Mouse (Mus musculus) cerebellum, postnatal 14 days (tissue): ENCODE data around the gene Evi5l.

ENCODE experiments used
- DNase-seq, 2 experiments: peaks; one replicate each; pipeline ENCODE4 v3.0.0; 2021; ENCODE audit warnings: mixed read lengths in 2 of 2

Gene Evi5l

DNA sequence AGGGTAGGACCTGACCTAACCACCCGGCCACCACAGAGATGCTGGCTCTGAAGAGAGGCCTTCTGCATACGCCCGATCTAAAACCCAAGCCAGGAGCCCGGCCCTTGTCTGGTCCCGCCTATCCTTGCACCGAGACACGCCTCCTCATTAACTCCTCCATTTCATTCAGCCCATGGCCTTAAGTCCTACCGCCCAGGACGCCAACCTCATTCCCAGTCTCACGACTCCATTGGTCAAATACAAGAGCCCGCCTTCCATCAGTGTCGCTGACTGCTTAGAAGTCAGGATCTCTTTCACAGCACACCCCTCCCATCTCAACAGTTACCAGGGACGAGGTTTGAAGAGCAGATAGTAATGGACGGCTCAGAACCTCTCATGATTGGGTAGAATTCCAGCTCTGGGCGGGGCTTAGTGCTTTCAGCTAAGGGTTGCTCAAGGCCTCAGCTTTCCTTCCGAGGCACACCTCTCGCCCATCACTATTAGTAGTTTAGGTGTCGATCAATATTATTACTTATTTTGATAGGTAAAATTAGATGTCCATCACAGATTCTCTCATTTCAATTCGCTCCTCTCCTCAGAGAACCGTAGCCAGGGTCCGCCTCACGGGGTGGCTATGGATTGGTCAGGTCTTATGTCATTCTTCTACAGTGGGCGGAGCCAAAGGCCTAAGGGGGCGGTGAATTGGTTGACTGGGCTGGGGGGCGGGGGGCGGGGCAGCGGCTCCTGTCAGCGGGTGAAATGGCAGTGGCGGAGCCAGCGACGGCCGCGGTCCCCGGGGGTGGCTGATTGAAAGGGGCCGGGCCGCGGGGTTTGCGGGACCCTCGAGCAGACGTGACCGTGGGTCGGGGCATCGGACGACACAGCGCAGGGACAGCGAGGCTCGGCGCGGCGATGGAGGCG lies at the start of gene Evi5l:
Gene Evi5l (plus strand): TSS at position 716 of the 900 bp plus-strand sequence.
- DNase-seq, result peak; percentile 99 to 100

DNA sequence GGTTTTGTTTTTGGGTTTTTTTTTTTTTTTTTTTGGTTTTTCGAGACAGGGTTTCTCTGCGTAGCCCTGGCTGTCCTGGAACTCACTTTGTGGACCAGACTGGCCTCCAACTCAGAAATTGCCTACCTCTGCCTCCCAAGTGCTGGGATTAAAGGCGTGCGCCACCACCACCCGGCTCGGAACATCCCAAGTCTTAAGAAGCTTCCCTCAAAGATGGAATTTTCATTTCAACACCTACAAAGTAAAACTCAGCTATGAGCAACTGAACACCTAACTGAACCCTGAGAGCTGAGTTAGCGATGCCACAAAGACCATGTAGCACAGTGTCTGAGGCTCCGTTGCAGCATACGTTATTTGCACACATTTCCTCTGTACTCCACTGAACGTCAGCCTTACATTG lies 32.6 kb upstream of the Evi5l start, which contains the start of gene Cd209g:
Gene Cd209g (plus strand): TSS at position 301 of the 400 bp plus-strand sequence.
- no peak for DNase-seq

- DNase-seq, result peak; percentile 83 to 88
Measured at GRCm38 (mm10) chr8:4139660-4140646, 26.4 kb upstream of the Evi5l start.

DNA sequence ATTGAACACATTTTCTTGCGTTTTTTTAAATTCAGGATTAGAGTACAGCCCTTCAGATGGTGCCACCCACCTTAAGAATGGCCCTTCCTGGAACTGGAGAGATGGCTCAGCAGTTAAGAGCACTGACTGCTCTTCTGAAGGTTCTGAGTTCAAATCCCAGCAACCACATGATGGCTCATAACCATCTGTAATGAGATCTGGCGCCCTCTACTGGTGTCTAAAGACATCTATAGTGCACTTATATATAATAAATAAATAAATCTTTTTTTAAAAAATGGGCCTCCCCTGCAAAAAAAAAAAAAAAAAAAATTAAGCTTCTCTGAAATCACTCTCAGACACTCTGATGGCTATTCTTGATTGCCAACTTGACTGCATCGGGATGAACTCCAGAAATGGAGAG lies 24.6 kb upstream of the Evi5l start:
- DNase-seq, result peak; percentile 12 to 25

- no peak for DNase-seq
Measured at GRCm38 (mm10) chr8:4147272-4147671, 19.1 kb upstream of the Evi5l start.

GRCm38 (mm10) chr8:4154878-4155277 lies 11.5 kb upstream of the Evi5l start:
- no peak for DNase-seq

GRCm38 (mm10) chr8:4162786-4163185 lies 3.6 kb upstream of the Evi5l start:
- no peak for DNase-seq

GRCm38 (mm10) chr8:4165176-4165851 lies 1.1 kb upstream of the Evi5l start:
- peak in 1 of 2 experiments; percentile 22 for DNase-seq

DNA sequence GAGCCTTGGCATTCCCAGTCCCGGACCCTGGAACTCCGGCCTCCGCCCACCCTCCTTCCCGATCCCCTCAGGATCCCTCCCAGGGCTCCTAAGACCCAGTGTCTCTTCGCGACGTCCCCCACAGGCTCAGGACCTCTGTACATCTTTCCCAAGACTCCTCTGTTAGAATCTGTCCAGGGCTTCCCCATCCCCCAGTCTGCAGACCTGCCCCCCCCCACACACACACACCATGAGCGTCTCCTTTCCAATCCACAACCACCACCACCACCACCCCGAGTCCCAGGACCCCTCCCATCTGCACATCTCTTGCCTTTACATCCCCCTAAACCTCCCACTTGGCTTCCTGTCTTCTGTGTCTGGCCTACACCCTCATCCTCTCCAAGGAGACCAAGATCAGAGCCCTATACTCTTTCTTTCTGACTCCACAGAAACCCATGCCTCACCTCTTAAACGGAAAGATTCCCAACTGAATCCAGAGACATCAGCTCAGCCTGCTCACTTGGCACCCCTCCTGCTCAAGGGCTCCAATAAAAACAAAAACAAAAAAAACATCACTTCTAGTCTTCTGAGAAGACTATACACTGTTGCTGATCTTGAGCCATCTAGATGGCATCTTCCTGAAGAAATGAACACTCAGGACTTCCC lies 636 bp downstream of the Evi5l start:
- peak in 1 of 2 experiments; percentile 29 for DNase-seq

DNA sequence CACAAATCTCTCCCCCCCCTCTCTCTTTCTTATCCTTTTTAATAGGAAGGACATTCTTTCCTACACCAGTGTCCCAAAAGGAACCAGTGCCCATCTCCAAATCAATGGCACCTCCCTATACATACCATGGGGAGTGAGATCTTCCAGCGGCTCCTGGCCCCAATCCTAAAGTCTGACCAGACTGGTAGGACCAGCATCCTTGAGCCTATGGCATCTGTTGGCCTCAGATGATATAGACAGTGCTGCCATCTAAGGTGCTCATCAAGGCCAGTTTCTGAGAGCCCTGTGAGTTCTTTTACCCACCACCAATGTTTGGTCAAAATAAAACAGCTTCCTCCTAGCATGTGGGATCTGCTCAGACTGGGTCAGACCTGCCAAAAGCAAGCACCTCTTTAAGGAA lies 1.6 kb downstream of the Evi5l start:
- DNase-seq, result no peak

- DNase-seq, result no peak
Measured at GRCm38 (mm10) chr8:4172486-4172885, 6.1 kb downstream of the Evi5l start.

GRCm38 (mm10) chr8:4174018-4174417 lies 7.7 kb downstream of the Evi5l start:
- DNase-seq, result no peak

GRCm38 (mm10) chr8:4183409-4183808 lies 17.0 kb downstream of the Evi5l start:
- DNase-seq, result no peak

- no peak for DNase-seq
Measured at GRCm38 (mm10) chr8:4186151-4186550, 19.8 kb downstream of the Evi5l start.

DNA sequence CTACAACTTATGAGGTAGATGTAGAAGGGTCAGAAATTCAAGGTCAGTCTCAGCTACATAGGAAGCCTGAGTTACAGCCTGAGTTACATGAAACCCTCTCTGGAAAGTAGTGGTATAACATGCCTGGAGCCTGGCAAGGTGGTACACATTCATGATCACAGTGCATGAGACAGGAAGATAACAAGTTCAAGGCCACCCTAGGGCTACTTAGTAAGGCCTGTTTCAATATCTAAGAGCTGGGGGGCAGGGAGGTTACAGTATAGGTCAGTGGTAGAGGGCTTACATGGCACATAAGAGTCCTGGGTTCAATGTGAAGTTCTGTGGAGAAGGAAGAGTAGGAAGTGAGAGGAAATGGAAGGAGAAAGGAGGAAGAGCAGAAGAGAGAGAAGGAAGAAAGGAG lies 22.2 kb downstream of the Evi5l start:
- no peak for DNase-seq

GRCm38 (mm10) chr8:4189031-4189722 lies 22.8 kb downstream of the Evi5l start:
- DNase-seq, result no peak

DNA sequence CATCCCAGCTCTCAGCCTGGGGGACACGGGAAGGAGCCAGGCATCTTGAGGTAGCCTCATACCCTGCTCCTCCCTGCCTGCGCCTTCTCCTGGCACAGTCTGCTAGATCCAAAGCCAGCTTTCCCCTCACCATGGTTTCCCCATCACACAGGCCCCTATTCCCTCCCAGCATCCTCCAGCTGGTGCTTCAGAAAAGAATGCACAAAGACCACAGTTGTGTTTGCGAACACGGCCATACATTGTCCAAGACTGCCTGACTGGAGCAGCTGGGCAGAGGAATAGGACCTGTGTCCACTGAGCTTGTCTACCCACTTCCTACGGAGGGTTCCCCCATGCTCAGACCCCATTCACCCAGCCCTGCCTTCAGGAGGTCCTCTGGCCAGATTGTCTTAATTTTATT lies 25.9 kb downstream of the Evi5l start:
- DNase-seq, result no peak

- DNase-seq, result peak; percentile 94 to 98
Measured at GRCm38 (mm10) chr8:4192807-4193587, 26.6 kb downstream of the Evi5l start.

DNA sequence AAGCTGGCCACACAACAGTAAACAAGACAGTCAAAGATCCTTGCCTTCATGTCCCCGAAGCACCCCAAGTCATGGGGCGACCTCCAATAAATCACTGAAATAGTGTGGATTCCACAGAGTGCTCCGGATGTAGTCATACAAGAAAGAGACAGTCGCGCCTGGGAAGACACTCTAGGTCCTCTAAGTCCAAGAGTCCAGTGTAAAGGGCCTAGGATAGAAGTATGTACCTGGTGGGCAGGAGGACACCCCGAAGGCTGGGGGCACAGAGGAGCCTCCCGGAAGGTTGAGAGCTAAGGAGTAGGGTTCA lies 27.2 kb downstream of the Evi5l start:
- no peak for DNase-seq

DNA sequence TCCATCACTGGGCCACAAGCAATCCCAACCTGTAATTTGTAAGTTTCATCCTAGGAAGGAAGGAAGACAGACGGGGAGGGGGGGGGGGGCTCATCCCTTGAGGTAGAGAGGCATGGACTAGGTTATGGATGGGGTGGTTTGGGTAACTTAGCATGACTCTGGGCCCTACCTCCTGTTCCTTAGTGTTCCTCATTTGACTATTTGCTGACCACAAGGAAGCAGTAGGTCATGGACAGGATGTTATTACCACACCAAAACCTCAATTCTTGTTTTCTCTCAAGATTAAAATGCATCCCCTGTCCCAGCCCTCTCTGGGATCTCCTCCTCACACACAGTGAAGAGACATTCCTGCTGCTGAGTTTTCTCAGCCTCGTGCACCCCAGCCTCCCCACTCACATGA lies 35.0 kb downstream of the Evi5l start:
- DNase-seq, result no peak
